Mouse (Mus musculus): Measurements from ENCODE around the gene Vamp9. TPM values are rescaled to one million over a fixed set of nuclear protein-coding genes. Genes with fewer than 3 reads are reported as not detected.

Vamp9 gene
- polyA plus RNA-seq, 1 experiment from 2014 or later: not detected

DNA sequence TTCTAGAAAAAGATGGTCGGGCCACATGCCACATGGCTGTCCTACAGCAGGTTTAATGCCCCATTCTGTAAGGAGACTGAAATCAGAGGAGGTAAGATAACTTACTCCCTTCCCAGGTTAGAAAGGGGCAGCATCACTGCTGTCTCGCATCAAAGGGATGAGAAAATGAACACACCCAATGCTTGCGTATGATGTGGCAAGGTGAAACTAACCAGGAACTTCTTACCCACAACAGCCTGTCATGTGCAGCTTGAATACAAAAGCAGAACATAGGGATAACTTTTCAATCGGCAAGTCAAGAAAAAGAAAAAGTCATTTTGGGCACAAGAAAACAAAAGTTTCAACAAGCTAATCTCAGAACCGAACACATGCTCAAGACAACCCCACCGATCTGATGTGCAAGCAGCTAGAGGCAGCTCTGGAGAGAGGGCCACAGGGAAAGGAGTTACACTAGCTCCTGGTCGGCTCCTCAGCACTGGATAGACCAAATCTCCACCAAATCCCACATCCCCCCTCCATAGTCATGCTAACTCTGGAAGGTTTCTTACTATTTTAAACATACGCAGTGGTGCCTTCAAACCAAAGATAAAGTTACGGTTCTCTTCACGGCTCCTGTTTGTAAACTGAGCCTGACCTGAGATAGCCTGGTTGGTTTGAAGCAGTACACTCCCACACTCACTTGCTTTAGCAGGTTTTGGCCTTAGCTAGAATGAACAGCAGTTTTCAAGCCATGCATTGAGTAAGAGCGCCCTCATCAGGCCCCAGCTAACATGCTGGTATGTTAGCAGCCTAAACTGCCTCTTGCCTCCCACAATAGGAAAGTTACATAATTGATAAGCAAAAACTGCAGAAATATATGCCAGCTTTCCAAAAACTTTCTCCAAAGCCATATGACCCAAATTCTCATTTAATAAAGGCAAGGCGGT, 14.3 kb upstream of the Vamp9 start:
- 66% methylated on average over 12 of the region's 12 CpGs for WGBS
- H3K4me1 ChIP-seq: no peaks in the 10 kb centered on the region
- H3K27me3 ChIP-seq (replicated peaks; ENCODE audit: low read depth, poor library complexity, severe bottlenecking): no peaks in the 10 kb centered on the region
- peak; percentile 50 for DNase-seq (ENCODE audit: low spot score)
- H3K9me3 ChIP-seq: no peaks in the 10 kb centered on the region
- no peak overlapping the region for H3K27ac ChIP-seq (replicated peaks)
- H3K4me3 ChIP-seq: no peak overlapping the region
- no peaks in the 10 kb centered on the region for H3K36me3 ChIP-seq (replicated peaks)

DNA sequence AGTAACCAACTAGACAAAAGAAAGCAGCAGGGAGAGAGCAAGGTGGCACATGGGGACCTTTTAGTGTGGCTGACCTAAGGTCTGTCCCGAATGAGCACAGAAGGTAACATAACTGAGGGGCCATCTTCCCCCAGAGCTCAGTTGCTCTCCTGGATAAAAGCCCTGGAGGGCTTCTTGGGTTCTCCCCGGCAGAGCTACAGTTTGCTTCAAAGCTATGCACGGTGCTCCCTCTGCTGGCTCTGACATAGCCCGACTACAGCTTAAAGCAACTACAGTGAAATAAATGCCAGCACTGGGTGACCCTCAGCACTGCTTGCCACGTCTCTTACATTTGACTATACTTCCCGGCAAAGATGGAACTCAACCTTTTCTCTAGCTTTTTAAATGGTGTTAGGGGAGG, 6.0 kb upstream of the Vamp9 start:
- H3K27ac ChIP-seq (replicated peaks): no peak overlapping the region
- H3K36me3 ChIP-seq (replicated peaks): no peaks in the 10 kb centered on the region
- H3K27me3 ChIP-seq (replicated peaks; ENCODE audit: low read depth, poor library complexity, severe bottlenecking): 0 out of 2 replicates have a peak, but pooled peaks cover 17% of the 10 kb centered on the region
- peak; percentile 70 for DNase-seq (ENCODE audit: low spot score)
- 0 out of 2 replicates have a peak, but pooled peaks cover 3% of the 10 kb centered on the region for H3K4me1 ChIP-seq
- 14% methylated on average over 6 of the region's 6 CpGs for WGBS
- no peaks in the 10 kb centered on the region for H3K9me3 ChIP-seq
- H3K4me3 ChIP-seq: no peak overlapping the region

DNA sequence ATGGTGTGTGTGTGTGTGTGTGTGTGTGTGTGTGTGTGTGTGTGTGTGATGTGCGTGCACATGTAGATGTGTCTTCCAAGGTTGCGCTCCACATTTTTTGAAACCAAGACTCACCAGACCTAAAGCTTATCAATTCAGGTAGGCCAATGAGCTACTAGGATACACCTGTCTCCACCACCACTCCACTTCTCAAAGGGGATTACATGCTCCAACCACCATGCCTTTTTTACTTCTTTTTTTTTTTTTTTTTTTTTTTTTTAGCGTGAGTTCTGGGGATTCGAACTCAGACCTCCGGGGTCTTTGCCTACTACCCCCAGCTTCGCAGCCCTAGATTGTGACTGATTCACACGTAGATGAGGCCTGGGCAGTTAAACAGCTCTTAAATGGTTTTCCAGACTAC, 323 bp upstream of the Vamp9 start:
- no peak for DNase-seq (ENCODE audit: low spot score)
- no peaks in the 10 kb centered on the region for H3K9me3 ChIP-seq
- no peaks in the 10 kb centered on the region for H3K27me3 ChIP-seq (replicated peaks; ENCODE audit: low read depth, poor library complexity, severe bottlenecking)
- H3K4me1 ChIP-seq: peaks cover 3% of the 10 kb centered on the region; the same call in 1 of the 2 replicates
- peak overlapping the region; percentile 95 for H3K27ac ChIP-seq (replicated peaks)
- H3K4me3 ChIP-seq: peak overlapping the region; percentile 70; the same call in 1 of the 2 replicates
- WGBS: 62% methylated on average over 7 of the region's 7 CpGs
- no peaks in the 10 kb centered on the region for H3K36me3 ChIP-seq (replicated peaks)

DNA sequence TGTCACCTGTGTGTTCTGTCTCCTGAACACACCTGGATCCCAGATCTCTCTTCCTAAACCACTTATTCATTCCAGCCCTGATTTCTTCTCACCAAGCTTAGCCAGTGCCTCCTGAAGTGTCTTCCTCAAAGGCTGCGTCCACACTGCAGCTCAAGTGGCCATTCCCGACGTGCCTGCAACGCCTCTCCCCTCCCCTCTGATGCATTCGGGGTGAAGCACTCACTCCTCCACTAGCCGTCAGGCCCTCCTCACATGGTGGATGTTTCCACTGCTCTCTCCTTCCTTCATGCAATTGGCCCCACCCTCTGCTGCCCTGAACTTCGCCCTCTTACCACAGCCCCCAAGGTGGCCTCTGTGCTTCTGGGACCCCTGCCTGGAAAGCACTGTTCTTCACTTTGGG, 9.4 kb downstream of the Vamp9 start:
- WGBS: 53% methylated on average over 7 of the region's 7 CpGs
- no peaks in the 10 kb centered on the region for H3K4me1 ChIP-seq

DNA sequence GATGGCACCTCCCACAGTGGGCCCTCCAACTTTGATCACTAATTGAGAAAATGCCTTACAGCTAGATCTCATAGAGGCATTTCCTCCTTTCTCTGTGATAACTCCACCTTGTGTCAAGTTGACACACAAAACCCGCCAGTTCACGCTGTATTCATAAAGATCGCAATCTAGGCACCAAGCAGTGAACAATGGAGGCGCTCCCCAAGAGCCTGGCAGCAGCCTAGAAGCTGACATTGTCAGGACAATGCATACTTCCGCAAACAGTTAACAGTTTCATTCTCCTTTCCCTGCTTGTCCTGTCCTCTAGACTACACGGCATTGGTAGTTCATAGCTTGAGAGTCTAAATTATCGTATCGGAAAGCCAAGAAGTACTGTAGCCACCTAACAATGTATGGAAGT, 16.0 kb downstream of the Vamp9 start:
- H3K4me1 ChIP-seq: no peaks in the 10 kb centered on the region
- no peak overlapping the region for H3K4me3 ChIP-seq
- 87% methylated on average over 8 of the region's 8 CpGs for WGBS
- H3K9me3 ChIP-seq: no peaks in the 10 kb centered on the region
- no peaks in the 10 kb centered on the region for H3K27me3 ChIP-seq (replicated peaks; ENCODE audit: low read depth, poor library complexity, severe bottlenecking)
- H3K27ac ChIP-seq (replicated peaks): no peak overlapping the region
- no peaks in the 10 kb centered on the region for H3K36me3 ChIP-seq (replicated peaks)
- DNase-seq (ENCODE audit: low spot score): no peak

More for the DNA sequence above, 9.4 kb downstream of the Vamp9 start:
- H3K27ac ChIP-seq (replicated peaks): no peak overlapping the region
- H3K27me3 ChIP-seq (replicated peaks; ENCODE audit: low read depth, poor library complexity, severe bottlenecking): 0 out of 2 replicates have a peak, but pooled peaks cover 3% of the 10 kb centered on the region
- no peak overlapping the region for H3K4me3 ChIP-seq
- DNase-seq (ENCODE audit: low spot score): no peak
- no peaks in the 10 kb centered on the region for H3K36me3 ChIP-seq (replicated peaks)
- H3K9me3 ChIP-seq: no peaks in the 10 kb centered on the region

DNA sequence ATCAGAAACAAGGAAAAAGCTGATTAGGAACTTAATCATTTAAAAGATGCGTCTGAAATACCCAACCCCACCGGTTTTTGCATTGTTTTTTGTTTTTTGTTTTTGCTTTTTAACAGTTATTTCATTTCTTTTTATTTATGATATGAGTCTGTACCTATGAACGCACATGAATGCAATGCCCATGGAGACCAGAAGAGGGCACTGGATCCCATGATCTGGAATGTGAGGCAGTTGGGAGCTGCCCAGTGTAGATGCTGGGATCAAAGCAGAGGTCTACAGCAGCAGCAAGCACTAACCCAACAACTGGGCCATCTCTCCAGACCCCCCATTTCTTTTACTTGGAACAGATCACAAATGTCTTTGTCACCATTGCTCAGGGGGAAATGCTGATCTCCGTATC, 21.9 kb downstream of the Vamp9 start:
- 47% methylated on average over 4 of the region's 4 CpGs for WGBS
- Histone ChIP-seq H3K4me3 (no peak overlapping the region), H3K27ac (replicated peaks) (no peak overlapping the region), H3K36me3 (replicated peaks) (no peaks in the 10 kb centered on the region), H3K4me1 (no peaks in the 10 kb centered on the region), H3K27me3 (replicated peaks; ENCODE audit: low read depth, poor library complexity, severe bottlenecking) (no peaks in the 10 kb centered on the region), H3K9me3 (no peaks in the 10 kb centered on the region)
- peak; percentile 50 for DNase-seq (ENCODE audit: low spot score)

DNA sequence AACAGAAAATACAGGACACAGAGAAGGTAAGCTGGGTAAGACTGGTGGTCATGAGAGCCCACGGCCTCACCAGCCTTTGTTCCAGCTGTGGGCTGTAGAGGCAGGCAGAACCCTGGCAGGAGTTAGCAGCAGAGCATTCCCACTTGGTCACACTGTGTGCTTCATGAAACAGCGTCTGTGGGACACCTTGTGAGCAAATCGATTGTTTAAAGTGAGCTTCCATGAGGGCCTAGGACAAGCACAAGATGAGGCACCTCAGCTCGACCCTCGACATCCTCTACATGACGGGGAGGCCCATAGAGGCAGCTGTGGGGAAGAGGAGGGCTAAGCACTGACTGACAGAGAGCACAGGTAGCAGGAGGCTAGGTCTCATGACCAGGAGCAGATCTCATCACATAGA, 25.9 kb downstream of the Vamp9 start:
- no peaks in the 10 kb centered on the region for H3K9me3 ChIP-seq
- no peaks in the 10 kb centered on the region for H3K36me3 ChIP-seq (replicated peaks)
- 81% methylated on average over 6 of the region's 6 CpGs for WGBS
- H3K4me1 ChIP-seq: no peaks in the 10 kb centered on the region
- H3K27ac ChIP-seq (replicated peaks): no peak overlapping the region
- no peak overlapping the region for H3K4me3 ChIP-seq
- no peaks in the 10 kb centered on the region for H3K27me3 ChIP-seq (replicated peaks; ENCODE audit: low read depth, poor library complexity, severe bottlenecking)
- no peak for DNase-seq (ENCODE audit: low spot score)

DNA sequence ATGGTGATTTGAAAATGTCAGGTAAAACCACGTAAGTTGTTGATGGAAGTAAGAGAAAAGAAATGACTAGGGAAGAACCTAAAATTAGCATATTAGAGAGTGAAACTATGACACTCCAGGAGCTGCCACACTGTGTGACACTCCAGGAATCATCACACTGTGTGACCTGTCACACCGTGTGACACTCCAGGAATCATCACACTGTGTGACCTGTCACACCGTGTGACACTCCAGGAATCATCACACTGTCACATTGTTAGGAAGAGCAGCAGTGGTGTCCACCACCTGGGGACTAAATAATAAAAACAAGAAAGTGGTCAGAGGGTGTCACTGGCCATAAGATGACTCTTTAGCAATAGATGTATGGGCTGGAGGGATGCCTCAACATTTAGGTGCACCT, 33.4 kb downstream of the Vamp9 start:
- H3K27ac ChIP-seq (replicated peaks): no peak overlapping the region
- H3K9me3 ChIP-seq: peaks cover 8% of the 10 kb centered on the region
- H3K4me1 ChIP-seq: no peaks in the 10 kb centered on the region
- no peaks in the 10 kb centered on the region for H3K27me3 ChIP-seq (replicated peaks; ENCODE audit: low read depth, poor library complexity, severe bottlenecking)
- DNase-seq (ENCODE audit: low spot score): no peak
- 79% methylated on average over 3 of the region's 3 CpGs for WGBS
- no peak overlapping the region for H3K4me3 ChIP-seq
- peaks cover 6% of the 10 kb centered on the region; the same call in 1 of the 2 replicates for H3K36me3 ChIP-seq (replicated peaks)

DNA sequence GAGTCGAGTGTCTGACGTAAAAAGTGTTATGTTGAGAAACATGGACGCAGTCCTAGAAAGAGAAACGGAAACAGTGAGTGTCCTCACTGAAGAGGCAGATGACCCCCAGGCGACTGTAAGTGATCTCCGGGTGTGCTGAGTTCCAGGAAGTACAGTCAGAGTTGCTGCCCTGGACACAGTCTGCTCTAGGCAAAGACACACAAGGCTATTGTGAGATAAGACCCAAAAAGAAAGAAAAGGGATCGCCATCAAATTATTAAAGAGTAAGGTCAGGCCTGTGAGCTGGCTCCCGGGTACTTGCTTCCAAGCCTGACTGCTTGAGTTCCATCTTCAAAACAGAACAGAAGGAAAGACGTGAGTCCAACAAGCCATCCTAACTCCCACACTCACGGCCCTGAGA, 35.2 kb downstream of the Vamp9 start:
- Histone ChIP-seq H3K4me3 (no peak overlapping the region), H3K9me3 (peaks cover 18% of the 10 kb centered on the region), H3K27ac (replicated peaks) (no peak overlapping the region), H3K4me1 (no peaks in the 10 kb centered on the region), H3K36me3 (replicated peaks) (peaks cover 24% of the 10 kb centered on the region), H3K27me3 (replicated peaks; ENCODE audit: low read depth, poor library complexity, severe bottlenecking) (no peaks in the 10 kb centered on the region)
- 76% methylated on average over 10 of the region's 10 CpGs for WGBS
- no peak for DNase-seq (ENCODE audit: low spot score)

DNA sequence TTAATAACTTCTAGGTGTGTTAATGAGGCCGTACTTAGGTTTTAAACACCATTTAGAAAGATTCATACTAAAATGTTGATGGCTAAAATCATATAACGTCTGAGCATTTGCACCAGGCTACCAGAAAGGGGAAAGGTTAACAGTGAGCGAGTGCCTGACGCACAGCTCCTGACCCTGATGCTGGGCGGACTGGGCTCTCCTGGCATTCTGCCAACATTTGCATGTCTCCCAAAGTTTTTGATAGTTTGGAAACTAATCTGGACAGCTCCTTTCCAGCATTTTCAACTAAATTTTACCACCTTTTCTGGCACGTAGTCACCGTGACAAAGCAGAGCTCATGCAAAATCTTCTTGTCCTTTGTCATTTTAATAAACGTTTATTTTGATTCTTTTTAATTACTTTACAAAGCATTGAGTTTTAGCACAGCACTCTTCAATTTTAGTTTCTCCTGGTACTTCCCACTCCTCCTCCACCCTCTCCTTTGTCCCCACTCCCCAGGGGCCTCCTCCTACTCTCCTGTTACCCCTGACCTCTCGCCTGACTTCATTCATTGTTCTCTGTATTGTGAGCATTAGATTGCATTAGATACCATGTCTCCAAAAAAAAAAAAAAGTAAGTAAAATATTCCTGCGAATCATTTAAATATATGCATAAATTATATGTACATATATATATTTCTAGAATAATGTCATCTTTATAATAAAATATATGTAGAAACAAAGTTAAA, 35.9 kb downstream of the Vamp9 start:
- no peak for DNase-seq (ENCODE audit: low spot score)

DNA sequence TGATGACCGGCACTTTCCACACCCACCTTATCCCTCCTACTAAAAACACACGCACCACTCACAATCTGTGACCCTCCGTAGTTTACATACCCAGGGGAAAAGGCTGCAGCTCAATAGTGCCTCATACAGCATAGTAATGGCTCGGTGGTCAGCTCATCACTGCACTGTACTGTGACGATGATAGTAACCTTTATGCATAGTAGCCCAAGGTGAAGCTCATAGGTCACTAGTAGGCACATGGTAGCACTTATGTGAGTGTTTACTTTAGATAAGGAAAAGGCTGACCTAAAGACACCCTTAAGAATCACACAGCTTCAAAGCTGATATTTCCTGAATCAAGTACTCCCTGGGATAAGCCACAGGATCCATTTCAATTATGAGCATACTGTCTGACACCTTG, 46.5 kb downstream of the Vamp9 start:
- no peak overlapping the region for H3K27ac ChIP-seq (replicated peaks)
- 88% methylated on average over 5 of the region's 5 CpGs for WGBS
- H3K4me3 ChIP-seq: no peak overlapping the region
- peaks cover 5% of the 10 kb centered on the region; the same call in 1 of the 2 replicates for H3K4me1 ChIP-seq
- peaks cover 37% of the 10 kb centered on the region for H3K36me3 ChIP-seq (replicated peaks)
- no peaks in the 10 kb centered on the region for H3K27me3 ChIP-seq (replicated peaks; ENCODE audit: low read depth, poor library complexity, severe bottlenecking)
- H3K9me3 ChIP-seq: no peaks in the 10 kb centered on the region
- no peak for DNase-seq (ENCODE audit: low spot score)

More for the DNA sequence above, 35.9 kb downstream of the Vamp9 start:
- no peak overlapping the region for H3K4me3 ChIP-seq
- WGBS: 60% methylated on average over 10 of the region's 10 CpGs
- H3K36me3 ChIP-seq (replicated peaks): peaks cover 24% of the 10 kb centered on the region
- peaks cover 18% of the 10 kb centered on the region for H3K9me3 ChIP-seq
- no peaks in the 10 kb centered on the region for H3K27me3 ChIP-seq (replicated peaks; ENCODE audit: low read depth, poor library complexity, severe bottlenecking)
- H3K4me1 ChIP-seq: no peaks in the 10 kb centered on the region
- no peak overlapping the region for H3K27ac ChIP-seq (replicated peaks)

DNA sequence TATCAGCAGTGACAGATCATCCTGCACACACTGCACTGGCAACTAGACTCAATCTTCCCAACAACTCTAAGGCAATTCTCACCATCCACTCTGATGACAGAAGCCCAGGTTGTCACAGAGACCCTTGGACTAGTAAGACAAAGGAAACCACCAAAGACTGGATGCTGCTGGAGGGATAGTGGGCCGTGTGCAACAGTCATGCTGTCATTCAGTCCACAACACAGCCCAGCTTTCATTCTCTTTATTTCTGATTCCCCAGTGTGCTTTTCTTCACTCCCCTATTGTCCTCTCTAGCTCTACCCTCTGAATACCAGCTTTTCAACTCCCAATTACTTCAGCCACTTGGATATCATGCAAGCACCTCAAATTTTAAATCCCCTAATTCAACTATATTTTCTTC, 47.8 kb downstream of the Vamp9 start:
- H3K4me3 ChIP-seq: no peak overlapping the region
- peaks cover 49% of the 10 kb centered on the region for H3K36me3 ChIP-seq (replicated peaks)
- WGBS: 34% methylated on average over 1 of the region's 1 CpGs
- no peaks in the 10 kb centered on the region for H3K27me3 ChIP-seq (replicated peaks; ENCODE audit: low read depth, poor library complexity, severe bottlenecking)
- H3K4me1 ChIP-seq: peaks cover 5% of the 10 kb centered on the region; the same call in 1 of the 2 replicates
- 0 out of 2 replicates have a peak overlapping the region, but pooled peaks have one; percentile 3 for H3K27ac ChIP-seq (replicated peaks)
- DNase-seq (ENCODE audit: low spot score): no peak
- H3K9me3 ChIP-seq: no peaks in the 10 kb centered on the region
